Mouse (Mus musculus) brain, embryonic 14.5 days (tissue): ENCODE data around the gene Cdc42. TPM values are rescaled to one million over a fixed set of nuclear protein-coding genes. Genes with fewer than 3 reads are reported as not detected.

Experiments
- DNase-seq: peaks from one replicate; pipeline ENCODE4 v3.0.0-alpha.2; 2011; ENCODE audit warnings: low read depth
- CTCF ChIP-seq: fragments of 200-500 bp; IDR thresholded peaks from 2 replicates; pipeline ENCODE4 v1.5.1; 2012; ENCODE audit warnings: inconsistent platforms, mild to moderate bottlenecking, moderate library complexity, borderline replicate concordance; ENCODE audit not compliant: insufficient read depth, insufficient read length; ENCODE audit errors: extremely low read depth
- POLR2A ChIP-seq: fragments of 200-500 bp; IDR thresholded peaks from 2 replicates; pipeline ENCODE4 v1.6.1; 2012; ENCODE audit warnings: mild to moderate bottlenecking, inconsistent platforms, borderline replicate concordance; ENCODE audit not compliant: poor library complexity, insufficient read depth, insufficient read length, severe bottlenecking; ENCODE audit errors: extremely low read depth
- polyA plus RNA-seq: library from polyadenylated mRNA; depleted of rRNA; stranded (reverse); fragments of >200 nt; gene quantifications from 2 replicates; pipeline ENCODE4 v1.2.3, GENCODE M21; 2012; rRNA removed

Gene Cdc42
- polyA plus RNA-seq, 1 experiment: 445 TPM

DNA sequence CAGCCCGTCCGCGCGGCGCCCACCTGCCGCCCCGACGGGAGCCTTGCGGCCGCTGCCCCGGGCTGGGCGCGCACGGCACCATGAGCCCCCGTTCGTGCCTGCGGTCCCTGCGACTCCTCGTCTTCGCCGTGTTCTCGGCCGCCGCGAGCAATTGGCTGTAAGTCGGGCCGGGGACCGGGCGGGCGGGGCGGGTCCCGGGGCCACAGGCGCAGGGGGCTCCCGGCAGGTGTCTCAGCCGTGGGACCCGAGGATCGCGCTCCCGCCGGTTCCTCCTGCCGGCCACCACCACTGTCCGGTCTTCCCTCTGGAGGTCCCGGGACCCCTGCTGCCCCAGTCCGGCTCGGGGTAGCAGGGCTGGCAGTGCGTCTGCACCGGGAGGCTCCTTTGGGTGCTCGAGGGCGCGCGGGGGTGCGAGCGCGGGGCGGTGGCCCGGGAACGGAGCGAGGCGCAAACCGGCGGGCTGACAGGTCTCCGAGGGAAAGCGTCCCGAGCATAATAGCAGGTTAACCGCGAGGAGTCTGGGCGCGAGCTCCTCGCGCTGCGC is 79.8 kb downstream of the Cdc42 start:
- DNase-seq: no peak
- TF ChIP-seq CTCF (no peak), POLR2A (no peak)

DNA sequence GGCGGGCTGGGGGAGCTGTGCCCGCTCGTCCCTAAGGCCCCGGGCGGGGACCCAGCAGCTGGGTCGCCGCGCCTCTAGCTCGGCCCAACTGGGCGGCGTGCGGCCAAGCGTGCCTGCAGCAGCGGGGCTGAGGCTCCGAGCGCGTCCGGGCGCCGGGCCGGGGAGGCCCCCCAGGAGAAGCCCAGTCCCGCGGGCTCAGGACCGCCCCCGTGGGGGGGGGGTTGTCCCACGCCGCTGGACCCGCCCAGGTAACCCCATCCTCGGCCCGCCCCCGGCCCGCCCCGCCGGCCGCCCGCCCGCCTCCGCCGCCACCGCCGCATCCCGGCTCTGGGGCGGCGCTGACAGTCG is 80.4 kb downstream of the Cdc42 start, which contains the start of gene Wnt4:
Wnt4 (plus strand) TSS at position 324 of the 348 bp plus-strand sequence.
- TF ChIP-seq CTCF (0 out of 2 replicates have a peak, but pooled peaks have one; percentile 15), POLR2A (no peak)
- peak; percentile 49 for DNase-seq

DNA sequence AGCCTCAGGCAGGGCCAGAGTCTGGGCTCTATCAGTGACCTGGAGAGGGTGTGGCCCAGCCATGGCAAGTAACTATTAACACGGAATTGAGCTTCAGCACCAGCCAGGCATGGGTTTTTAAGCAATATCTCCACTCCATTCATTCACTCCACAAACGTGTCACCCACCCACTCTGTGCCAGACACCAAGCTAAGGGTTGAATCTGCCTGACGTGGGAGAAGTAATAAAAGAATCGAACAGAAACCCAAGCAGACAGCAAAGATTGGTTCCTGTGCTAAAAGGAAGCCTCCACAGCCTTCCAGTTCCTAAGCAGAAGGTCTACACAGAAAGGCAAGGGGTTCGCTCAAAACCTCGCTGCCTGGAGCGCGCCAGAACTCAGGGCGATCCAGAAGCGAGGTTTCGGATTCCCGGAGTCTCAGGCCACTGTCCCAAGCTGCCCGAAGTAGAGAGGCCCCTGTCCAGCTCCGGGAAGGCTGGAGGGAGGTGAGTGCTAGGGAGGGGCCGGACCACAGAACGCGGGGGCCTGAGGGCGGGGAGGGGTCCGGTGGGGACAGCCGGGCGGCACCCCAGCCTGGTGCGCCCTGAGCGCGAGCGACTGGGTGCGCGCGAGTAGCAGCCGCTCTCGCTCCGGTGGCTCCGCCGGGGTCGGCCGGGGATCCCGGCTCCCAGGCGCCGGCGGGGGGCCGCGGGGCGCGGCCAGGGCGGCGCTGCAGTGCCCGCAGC is 80.9 kb downstream of the Cdc42 start:
- no peak for DNase-seq
- no peak for TF ChIP-seq POLR2A

DNA sequence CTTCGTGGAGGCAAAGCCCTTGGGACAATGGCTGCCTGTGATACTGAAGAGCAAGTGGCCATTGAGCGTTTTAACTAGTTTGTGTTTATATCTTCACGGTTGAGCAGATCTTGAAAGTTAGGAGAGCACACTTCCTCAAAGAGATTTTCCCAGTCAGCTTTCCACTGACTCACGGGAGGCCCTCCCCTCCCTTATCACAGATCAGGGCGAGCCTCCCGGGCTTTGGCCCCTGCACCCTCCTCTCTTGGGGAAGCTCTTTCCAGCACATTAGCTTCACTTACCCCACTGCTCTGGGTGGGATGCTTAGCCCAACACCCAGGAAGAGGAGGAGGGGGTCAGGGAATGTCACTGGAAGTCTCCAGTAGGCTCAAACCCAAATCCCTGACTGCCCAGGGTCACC is 83.2 kb downstream of the Cdc42 start:
- TF ChIP-seq POLR2A: no peak
- no peak for DNase-seq

DNA sequence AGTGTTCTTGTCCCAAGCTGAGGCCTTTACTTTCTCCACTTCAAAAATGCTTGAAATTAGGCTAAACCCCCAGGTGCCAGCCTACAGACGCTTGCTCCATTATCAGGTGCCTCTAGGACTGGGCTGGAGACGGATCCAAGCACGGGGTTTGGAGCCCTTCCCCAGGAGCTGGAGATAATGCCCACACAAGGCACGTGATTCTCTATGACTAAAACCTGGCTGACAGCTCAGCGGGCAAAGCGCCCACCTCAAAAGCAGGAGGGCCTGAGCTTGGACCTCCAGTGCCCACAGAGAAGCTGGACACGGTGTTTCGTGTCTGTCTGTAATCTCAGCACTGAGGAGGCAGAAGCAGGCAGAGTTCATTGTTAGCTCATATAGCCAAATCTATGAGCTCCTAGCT is 85.7 kb downstream of the Cdc42 start:
- no peak for TF ChIP-seq POLR2A
- no peak for TF ChIP-seq CTCF
- no peak for DNase-seq

Other genes starting within 250 kb of the Cdc42 start
- 2.1 and 4.6 TPM in 2 replicates for gene Wnt4, start 80.2 kb downstream of the Cdc42 start, polyA plus RNA-seq
- not detected in 2 replicates for gene Cela3a, start 52.1 kb upstream of the Cdc42 start, polyA plus RNA-seq
- 0.10 TPM in 1 of 2 replicates, not detected in the other for gene Cela3b, start 72.8 kb upstream of the Cdc42 start, polyA plus RNA-seq
- not detected in 2 replicates for gene 1700013G24Rik, start 95.6 kb upstream of the Cdc42 start, polyA plus RNA-seq
- gene Hspg2, start 111.0 kb upstream of the Cdc42 start, polyA plus RNA-seq: 3.9 and 16.9 TPM in 2 replicates
- gene Ldlrad2, start 216.8 kb upstream of the Cdc42 start, polyA plus RNA-seq: not detected in 2 replicates
- gene Usp48, start 236.0 kb upstream of the Cdc42 start, polyA plus RNA-seq: 134 and 146 TPM in 2 replicates